Mouse (Mus musculus): ENCODE data around the gene Celf3.

The Celf3 gene

GRCm38 (mm10) chr3:94477981-94478422 lies at the start of gene Celf3:
Gene Celf3 (plus strand): TSS chr3:94478295.
- peak; percentile 81 for DNase-seq (ENCODE audit: low spot score)

GRCm38 (mm10) chr3:94430980-94431379 lies 47.1 kb upstream of the Celf3 start:
- no peak for DNase-seq (ENCODE audit: low spot score)

DNA sequence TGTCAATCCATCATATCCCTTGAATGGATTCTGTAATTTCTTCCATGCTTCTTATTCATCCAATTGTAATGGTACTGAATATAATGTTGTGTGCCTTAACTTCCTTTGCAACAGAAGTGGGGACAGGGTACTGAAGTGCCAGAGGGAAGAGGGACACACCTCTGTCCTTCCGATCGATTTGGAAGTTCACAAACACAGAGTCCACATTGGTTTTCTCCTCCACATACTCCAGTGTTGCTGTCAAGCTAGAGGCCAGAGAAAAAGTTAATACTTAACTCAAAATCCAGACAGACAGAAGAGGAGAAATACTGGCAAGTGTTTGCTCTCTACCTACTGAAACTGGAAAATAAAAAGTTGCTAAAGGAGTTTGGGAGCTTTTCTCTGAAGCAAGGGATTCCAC lies 43.8 kb upstream of the Celf3 start:
- no peak for DNase-seq (ENCODE audit: low spot score)

DNA sequence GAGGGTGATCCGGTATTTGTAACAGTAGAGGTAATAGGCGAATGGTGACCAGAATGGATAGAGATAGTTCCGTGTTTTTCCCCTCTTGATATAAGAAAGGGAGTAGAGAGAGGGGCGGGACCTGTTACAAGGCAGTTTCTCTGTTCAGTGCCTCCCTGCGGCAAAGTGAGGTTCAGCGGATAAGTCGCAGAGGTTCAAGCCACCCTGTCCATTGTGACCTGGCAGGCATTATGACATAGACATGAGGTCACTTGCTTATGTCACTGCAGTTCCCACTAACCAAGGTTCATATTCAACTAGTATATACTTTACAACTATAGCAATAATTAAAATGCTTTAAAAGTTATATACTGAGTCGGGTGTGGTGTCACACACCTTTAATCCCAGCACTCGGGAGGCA lies 41.7 kb upstream of the Celf3 start:
- DNase-seq (ENCODE audit: low spot score), result no peak

DNA sequence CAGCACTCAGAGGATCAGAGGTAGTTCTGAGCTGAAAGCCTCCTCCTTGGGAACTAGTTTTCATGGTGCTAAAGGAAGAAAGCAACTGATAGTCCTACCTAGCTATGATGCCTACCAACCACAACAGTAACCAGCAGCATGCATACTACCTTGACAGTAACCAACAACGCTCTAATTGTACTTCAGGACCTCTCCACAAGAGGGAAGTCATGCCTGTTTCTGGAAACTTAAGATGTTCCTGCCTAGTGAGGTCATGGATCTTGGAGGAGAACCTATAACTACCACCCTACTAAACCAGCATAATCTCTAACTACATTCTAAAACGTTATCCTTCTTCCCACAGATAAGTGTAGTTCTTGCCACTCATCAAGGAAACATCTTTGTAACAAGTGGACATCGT lies 36.9 kb upstream of the Celf3 start:
- DNase-seq (ENCODE audit: low spot score), result peak; percentile 51

DNA sequence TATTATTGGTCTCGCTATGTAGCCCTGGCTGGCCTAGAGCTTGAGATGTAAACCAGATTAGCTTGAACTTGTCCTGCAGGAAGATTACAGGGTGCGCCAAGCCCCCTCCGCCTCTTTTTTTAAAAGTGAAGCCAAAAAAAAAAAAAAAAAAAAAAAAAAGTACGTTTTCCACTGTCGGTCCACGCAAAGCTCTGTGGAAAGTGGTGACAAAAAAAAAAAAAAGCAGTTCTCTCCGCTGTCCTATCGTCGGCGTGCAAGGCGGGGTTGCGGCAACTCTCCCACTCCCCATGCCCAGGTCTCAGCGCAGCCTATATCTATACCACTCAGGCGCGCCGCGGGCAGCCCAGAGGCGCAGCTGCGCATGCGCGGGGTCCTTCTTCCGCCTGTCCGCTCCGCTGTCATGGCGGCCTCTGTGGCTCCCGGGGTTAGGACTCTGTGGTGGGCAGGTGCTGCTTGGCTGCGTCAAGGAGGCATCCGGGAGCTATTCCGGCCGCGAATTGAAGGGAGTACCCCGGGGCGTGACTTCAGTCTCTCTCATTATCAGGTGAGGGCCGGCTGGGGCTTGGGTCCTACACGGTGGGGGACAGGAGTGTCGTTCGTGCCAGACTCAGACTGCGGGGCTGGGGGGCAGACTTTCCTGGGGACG lies 35.0 kb upstream of the Celf3 start, which contains the start of gene Mrpl9:
TSS of gene Mrpl9 (plus strand) at position 368 of the 646 bp plus-strand sequence.
- peak; percentile 99 for DNase-seq (ENCODE audit: low spot score)

GRCm38 (mm10) chr3:94443597-94443964 lies 34.5 kb upstream of the Celf3 start, which contains the start of gene Oaz3:
Gene Oaz3 (minus strand): TSS chr3:94443915.
- DNase-seq (ENCODE audit: low spot score), result no peak

GRCm38 (mm10) chr3:94449377-94449776 lies 28.7 kb upstream of the Celf3 start:
- no peak for DNase-seq (ENCODE audit: low spot score)

DNA sequence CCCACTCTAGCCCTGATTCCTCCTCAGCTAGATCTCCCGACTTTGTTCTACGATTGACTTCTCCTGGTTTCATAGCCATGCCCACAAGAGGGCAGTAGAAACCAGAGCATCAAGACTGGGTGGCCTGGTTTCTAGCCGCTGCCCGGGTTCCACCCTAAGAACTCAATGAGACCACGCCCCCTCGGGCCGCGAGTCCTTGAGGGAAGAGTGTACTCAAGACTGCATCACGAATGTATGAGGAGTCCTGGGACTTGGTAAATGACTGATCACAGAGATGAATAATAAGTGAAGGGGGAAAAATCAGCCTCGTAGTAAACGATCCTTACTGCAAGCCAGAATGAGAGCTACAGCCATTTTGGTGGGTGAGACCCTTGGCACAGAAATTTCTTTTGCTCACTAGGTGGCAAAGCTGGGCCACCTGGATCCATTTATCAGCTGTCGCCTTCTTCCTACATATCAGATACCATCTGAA lies 21.5 kb upstream of the Celf3 start:
- DNase-seq (ENCODE audit: low spot score), result peak; percentile 98

- no peak for DNase-seq (ENCODE audit: low spot score)
These were observed 21.0 kb upstream of the Celf3 start for GRCm38 (mm10) chr3:94457055-94457454.

DNA sequence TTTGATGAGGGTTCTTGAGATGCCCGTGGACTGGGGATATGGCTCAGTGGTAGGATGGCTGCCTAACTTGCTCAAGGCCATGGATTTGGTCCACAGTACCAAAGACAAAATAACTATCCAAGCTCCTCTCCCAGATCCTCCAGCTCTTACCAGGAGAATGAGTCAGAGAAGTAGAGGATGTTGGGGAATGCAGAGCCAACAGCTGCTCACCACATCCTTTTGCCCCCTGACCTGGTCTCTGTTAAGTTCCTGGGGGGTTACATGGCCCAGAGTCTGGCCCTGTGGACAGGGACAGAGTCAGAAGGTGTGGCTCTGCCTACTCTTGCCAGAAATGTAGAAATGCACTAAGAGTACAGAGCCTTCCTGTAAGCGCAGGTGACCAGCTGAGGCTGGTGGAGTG lies 18.3 kb upstream of the Celf3 start:
- DNase-seq (ENCODE audit: low spot score), result no peak

DNA sequence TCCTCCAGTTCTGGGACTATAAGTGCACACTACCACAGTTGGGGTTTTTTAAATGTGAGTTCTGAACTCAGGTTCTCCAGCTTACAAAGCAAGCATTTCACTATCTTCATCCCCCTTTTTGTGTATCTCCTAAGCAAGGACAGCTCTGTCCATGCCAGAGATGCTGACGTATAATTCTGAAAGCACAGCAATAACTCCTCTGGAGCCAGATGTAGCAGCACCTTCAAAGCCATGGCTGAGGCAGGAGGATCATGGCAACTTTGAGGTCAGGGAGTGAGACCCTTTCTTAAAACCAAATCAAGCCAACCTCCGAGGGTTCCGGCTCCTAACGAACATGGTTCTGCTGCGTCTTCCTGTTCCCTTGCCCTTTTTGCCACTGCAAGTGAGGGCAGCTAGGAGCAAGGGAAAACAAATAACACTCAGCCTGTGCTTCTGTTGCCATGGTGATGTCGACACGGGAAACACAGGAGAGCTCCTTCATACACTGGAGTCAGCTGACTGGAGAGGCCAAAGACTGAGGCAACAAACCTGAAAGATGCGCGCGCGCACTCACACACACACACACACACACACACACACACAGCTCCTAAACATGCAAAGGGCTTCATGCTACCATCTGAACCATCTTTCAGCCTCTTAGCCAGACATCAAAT lies 14.0 kb upstream of the Celf3 start:
- DNase-seq (ENCODE audit: low spot score), result no peak

- no peak for DNase-seq (ENCODE audit: low spot score)
These were observed 12.3 kb upstream of the Celf3 start for GRCm38 (mm10) chr3:94465632-94466430.

GRCm38 (mm10) chr3:94468931-94469330 lies 9.2 kb upstream of the Celf3 start:
- no peak for DNase-seq (ENCODE audit: low spot score)

GRCm38 (mm10) chr3:94472447-94473114 lies 5.5 kb upstream of the Celf3 start:
- DNase-seq (ENCODE audit: low spot score), result peak; percentile 72

- DNase-seq (ENCODE audit: low spot score), result no peak
These were observed 5.0 kb upstream of the Celf3 start for GRCm38 (mm10) chr3:94473115-94473505.

DNA sequence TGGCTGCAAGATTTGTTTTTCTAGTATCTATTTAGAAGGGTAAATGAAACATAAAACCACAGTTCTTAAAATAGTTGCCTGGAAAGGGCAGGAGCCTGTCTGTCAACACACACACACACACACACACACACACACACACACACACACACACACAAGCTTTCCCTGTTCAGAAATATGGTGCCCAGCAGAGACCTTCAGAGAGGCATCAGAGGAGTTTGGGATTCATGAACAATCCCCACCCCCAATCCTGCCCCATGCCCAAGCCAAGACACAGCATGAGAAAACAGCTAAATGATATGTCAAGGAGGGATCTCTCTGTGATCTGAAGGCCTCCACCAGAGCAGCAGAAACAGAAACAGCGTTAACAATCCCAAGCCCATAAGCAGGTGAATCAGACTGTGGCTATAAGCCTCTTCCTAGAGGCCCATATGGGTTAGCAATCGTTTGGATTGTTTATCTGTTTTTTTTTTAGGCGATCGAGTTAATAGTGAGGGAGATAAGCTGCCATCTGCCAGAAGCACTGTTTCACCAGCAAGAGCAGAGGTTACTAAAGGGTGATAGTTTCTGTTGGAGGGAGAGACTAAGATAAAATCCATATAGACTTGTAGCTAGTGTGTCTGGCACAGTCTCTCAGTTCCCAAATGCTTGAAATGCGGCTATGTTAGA lies 4.4 kb upstream of the Celf3 start:
- no peak for DNase-seq (ENCODE audit: low spot score)

GRCm38 (mm10) chr3:94476301-94477035 lies 1.6 kb upstream of the Celf3 start:
- DNase-seq (ENCODE audit: low spot score), result no peak

DNA sequence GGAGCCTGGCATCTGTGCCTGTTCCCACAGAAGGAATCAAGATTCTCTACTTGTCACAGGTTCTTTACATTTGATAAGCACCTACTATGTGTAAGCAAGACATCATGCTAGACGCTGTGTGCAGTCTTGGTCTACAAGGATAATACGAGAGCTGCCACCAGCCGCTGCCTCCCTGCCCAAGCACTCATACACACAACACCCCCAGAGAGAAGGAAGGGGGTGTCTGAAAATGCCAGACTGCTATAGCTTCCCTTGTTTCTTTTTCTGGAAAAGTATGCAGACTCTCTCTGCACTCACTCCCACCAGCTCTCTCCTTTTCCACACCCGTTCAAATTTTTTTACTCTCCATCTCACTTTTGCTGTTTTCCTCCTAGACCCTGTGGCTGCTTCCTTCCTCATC lies 651 bp upstream of the Celf3 start:
- DNase-seq (ENCODE audit: low spot score), result no peak

DNA sequence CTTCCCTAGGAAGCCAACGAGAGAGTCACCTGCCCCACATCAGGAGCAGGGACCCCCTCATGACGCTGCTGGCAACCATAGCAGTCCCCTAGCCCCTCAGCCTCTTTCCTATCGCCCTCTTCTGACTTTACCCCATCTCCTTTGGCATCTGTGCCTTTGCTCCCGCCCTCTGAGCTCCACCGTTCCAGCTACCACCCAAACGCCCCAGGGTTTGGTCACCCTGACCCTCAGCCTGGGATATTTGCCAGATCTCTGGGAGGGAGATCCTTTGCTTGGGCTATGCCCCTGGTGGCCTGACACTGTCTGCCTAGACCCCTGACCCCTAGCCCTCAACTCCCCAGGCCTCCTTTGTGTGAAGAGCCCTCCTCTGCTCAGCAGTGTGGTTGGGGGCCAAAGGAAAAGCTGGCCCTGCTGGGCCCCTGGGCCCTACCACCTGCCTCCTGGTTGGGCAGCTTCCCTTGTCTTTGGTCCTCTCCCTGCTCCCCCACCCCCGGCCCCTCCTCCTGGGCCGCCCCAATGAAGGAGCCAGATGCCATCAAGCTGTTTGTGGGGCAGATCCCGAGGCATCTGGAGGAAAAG lies 585 bp downstream of the Celf3 start:
- no peak for DNase-seq (ENCODE audit: low spot score)

DNA sequence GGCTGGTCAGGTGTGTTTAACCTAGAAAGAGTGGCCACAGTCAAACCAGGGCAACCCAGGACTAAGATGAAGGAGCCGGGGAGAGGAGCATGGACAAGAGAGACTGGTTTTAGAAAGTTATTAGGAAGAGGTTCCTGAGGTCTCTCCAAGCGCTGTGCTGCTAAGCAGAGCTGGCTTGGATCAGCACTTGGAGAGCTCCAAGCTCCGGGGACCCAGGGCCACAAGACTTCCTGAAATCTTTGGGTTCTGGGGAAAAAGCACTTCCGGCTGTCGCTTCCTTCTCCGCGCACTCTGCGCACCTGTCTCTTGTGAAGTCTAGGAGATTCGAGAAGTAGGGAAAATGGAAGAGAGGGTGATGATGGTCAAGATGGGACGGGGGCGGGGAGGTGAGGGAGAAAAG lies 1.5 kb downstream of the Celf3 start:
- DNase-seq (ENCODE audit: low spot score), result no peak

Data from retina, embryonic 14.5 days (tissue).